Mouse (Mus musculus) spleen, adult 2 months (tissue): ENCODE results near the gene Gmds.

ENCODE experiments used
- CTCF ChIP-seq: fragments of 200-500 bp; IDR thresholded peaks from 2 replicates; pipeline ENCODE4 v1.5.1; 2011; ENCODE audit warnings: mild to moderate bottlenecking, inconsistent platforms; ENCODE audit not compliant: insufficient read depth, insufficient read length, insufficient replicate concordance; ENCODE audit errors: extremely low read depth
- POLR2A ChIP-seq: fragments of 200-500 bp; IDR thresholded peaks from 2 replicates; pipeline ENCODE4 v1.6.1; 2011; ENCODE audit warnings: low read depth, low read length, inconsistent platforms

GRCm38 (mm10) chr13:31854000-31854399 is 484.5 kb downstream of the Gmds start:
- TF ChIP-seq CTCF (no peak), POLR2A (no peak)
